Mouse (Mus musculus): ENCODE results near the gene Fam136a.

DNA sequence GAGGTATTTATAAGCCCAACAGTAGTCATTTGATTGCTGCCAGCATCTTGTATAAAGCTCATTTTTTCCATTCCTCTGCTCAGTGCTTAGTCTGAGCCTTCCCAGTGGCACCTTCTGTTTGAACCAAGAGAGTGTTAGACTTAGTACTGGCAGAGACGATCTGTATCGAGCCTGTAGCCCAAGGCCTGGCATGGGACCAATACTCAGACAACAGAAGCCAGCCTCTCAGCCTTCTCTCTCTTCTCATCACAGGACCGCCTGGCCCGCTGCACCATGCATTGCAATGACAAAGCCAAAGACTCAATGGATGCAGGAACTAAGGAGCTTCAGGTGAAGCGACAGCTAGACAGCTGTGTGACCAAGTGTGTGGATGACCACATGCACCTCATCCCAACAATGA is 3.0 kb downstream of the Fam136a start:
- TF ChIP-seq CTCF (IDR thresholded peaks at IDR 0.05; ENCODE audit: control insufficient read depth, insufficient read depth, insufficient read length) (no peak), MAX (IDR thresholded peaks at IDR 0.05) (no peak), USF1 (IDR thresholded peaks at IDR 0.05; ENCODE audit: low read depth) (no peak), FOSL1 (IDR thresholded peaks at IDR 0.05; ENCODE audit: insufficient read depth, low read length, poor library complexity, severe bottlenecking) (no peak), CEBPB (IDR thresholded peaks at IDR 0.05; ENCODE audit: low read depth) (no peak)
